Mouse (Mus musculus) testis, adult 10 weeks (tissue): ENCODE measurements around the gene Swi5. TPM values are rescaled to one million over a fixed set of nuclear protein-coding genes. Genes with fewer than 3 reads are reported as not detected.

Source experiments
- polyA plus RNA-seq: library from polyadenylated mRNA; stranded (reverse); fragments of 350-450 nt; fragmentation: Illumina TruSeq; extraction: RNeasy Lipid Tissue Mini Kit (QIAGEN cat#74804); gene quantifications from one replicate; pipeline ENCODE4 v1.2.3, GENCODE M21; 2014; ENCODE audit warnings: low read depth, low replicate concordance

The Swi5 gene
- 488 TPM for polyA plus RNA-seq

DNA sequence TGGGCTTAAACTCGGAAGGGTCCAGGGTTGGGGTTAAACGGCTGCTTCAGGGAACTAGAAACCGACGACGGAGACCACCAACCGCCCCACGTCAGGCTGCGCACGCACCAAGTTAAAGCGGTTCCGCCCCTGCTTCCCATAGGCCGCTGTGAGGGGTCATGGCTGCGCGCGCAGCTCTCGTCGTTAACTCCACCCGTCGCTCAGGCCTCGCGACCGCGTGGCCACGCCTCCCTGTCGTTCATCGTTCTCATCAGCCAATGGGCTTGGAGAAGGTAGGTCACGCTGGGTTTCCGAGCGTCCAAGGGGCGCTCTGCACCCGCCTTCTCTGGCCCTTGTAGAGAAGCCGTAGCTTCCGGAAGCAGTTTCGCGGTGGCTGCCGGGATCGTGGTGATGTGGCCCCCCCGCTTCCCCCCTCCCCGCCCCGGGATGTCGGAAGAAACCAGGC lies at the start of gene Swi5:
Gene Swi5 (minus strand): TSS at position 153 of the 445 bp plus-strand sequence.

DNA sequence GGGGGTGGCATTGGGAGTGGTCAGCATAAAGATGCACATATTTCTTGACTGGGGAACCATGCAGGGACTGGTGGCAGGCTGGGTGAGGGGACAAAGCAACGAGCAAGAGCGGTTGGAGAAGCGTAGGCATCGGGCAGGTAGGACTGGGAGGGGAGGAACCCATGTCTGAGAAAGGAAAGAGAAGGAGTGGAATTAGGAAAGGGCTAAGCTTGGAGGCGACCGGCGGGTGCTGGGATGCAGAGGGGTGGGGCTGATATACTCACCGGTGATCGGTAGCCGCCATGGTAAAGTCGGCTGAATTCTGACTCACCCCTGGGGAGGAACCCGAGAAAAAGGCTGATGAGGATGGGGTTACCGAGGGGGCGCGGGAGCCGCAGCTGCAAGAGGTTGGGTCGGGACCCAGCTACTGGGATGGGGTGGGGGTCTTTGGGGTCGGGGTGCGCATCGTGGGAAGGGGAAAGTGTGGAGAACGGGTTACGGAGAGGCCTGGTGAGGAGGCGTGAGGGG lies 488 bp downstream of the Swi5 start, which contains the start of gene Golga2:
Gene Golga2 (plus strand): TSS at position 51 of the 507 bp plus-strand sequence.

DNA sequence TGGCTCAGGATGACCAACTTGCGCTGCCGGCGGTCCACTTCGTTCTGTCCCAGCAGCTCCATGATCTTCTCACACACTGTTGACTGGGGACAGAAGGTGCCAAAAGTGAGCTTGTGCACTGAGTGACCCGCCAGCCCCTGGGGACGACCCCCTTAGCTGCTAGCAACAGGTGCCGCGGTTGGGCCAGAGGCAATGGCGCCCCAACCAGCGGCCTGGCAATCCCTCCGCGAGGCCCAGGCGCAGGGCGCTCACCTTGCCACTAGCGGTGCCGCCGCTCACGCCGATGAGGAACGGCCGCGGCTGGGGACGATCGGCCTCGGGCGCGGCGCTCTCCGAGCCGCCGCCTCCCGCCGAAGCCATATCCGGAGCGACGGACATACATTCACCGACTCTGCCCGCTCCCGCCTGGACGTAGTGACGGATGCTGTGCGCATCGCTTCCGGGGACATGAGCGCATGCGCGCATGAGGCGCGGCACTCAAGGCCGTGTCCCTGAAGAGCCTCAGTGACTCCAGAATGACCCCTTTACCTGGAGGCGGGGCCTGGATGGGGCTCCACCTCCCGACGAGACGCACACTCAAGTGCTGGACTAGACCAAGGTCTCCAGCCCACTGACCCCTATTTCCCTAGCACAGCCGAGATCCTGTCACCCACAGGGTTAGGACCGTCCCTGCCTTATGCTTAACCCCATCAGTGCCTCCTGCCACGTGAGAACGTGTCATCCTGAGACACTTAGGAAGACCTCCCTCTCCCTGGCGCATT lies 28.0 kb downstream of the Swi5 start, which contains the start of gene Uck1:
Gene Uck1 (minus strand): TSS at position 503 of the 761 bp plus-strand sequence.

DNA sequence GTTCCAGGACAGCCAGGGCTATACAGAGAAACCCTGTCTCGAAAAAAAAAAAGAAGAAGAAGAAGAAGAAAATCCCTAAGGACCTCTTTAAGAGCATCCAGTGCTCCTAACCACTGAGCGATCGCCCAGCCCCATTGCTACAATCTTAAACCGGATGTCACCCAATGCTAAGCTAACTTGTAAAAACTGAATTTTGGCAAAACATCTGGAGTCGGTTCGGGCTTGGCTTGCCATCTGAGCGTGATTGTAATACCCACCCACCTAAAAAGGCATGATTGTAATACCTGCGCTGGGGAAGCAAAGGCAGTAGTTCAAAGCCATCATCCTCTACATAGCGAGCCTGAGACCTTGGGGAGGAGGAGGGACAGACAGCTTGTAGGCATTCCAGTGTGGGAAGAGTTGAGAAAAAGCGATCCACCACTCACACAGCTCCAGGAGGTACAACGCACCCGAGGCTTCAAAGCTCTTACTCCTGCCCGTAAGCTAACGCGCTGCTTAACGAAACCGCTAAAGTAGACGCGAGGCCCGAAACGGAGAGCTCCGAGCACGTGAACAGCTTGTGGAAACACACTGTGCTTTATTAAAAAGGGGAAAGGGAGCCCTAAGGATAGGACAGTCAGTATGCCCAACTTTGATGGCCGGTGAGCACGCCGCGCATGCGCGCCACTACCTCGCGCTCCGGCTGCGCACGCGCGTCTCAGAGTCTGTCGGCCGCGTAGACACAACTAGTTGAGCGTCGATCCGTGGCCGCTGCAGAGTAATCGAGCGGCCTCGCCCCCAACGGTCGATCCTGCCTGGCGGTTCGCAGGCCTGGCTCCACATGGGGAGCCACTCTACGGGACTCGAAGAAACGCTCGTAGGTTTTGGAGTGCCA lies 51.8 kb downstream of the Swi5 start, which contains the start of gene Pomt1:
Gene Pomt1 (plus strand): TSS at position 705 of the 874 bp plus-strand sequence.

Other genes starting within 250 kb of the Swi5 start
- 30.4 TPM for gene Fam78a, start 203.2 kb downstream of the Swi5 start, polyA plus RNA-seq
- 0.38 TPM for gene Plpp7, start 192.5 kb downstream of the Swi5 start, polyA plus RNA-seq
- 2.2 TPM for gene Prrc2b, start 137.0 kb downstream of the Swi5 start, polyA plus RNA-seq
- gene Pomt1, start 51.5 kb downstream of the Swi5 start, polyA plus RNA-seq: 61.5 TPM
- 2.6 TPM for gene Uck1, start 27.9 kb downstream of the Swi5 start, polyA plus RNA-seq
- gene Golga2, start 691 bp downstream of the Swi5 start, polyA plus RNA-seq: 19.5 TPM
- 10.9 TPM for gene Ciz1, start 64.3 kb upstream of the Swi5 start, polyA plus RNA-seq
- 1.6 TPM for gene Dnm1, start 65.3 kb upstream of the Swi5 start, polyA plus RNA-seq
- gene 1110008P14Rik, start 93.9 kb upstream of the Swi5 start, polyA plus RNA-seq: 1.8 TPM
- 142 TPM for gene Lcn2, start 100.2 kb upstream of the Swi5 start, polyA plus RNA-seq
- 0.81 TPM for gene Ptges2, start 107.8 kb upstream of the Swi5 start, polyA plus RNA-seq
- gene Naif1, start 162.4 kb upstream of the Swi5 start, polyA plus RNA-seq: 8.7 TPM
- 7.1 TPM for gene Slc25a25, start 163.4 kb upstream of the Swi5 start, polyA plus RNA-seq
- gene Fam102a, start 247.3 kb upstream of the Swi5 start, polyA plus RNA-seq: 6.6 TPM